Mouse (Mus musculus): Measurements from ENCODE around the gene Calcb. TPM values are rescaled to one million over a fixed set of nuclear protein-coding genes. Genes with fewer than 3 reads are reported as not detected.
"Not testable (repeated sequence)": the region's sequence is repeated elsewhere in the genome, so short reads cannot be mapped to it uniquely, and the experiment has no call there.

Calcb gene
- polyA plus RNA-seq (2015; fragmentation: Nextera tagmentation; extraction: Ambion mirVana) = 6.2 and 6.3 TPM in 2 replicates

- no peak within 1 kb of the TSS for H3K9ac ChIP-seq
- no peak for ATAC-seq (ENCODE audit: low read depth)
- WGBS = 5% methylated on average over 11 of the region's 11 CpGs
- peaks cover 20% of the 10 kb centered on the region for H3K4me1 ChIP-seq (replicated peaks)
- peaks cover 45% of the 10 kb centered on the region for H3K27me3 ChIP-seq
- no peaks in the 10 kb centered on the region for H3K36me3 ChIP-seq
- peak within 1 kb of the TSS; percentile 43 for H3K4me2 ChIP-seq
- H3K9me3 ChIP-seq = no peaks in the 10 kb centered on the region
- peak within 1 kb of the TSS; percentile 6; the same call in 1 of the 2 replicates for H3K4me3 ChIP-seq
- no peak within 1 kb of the TSS for H3K27ac ChIP-seq (replicated peaks)
Measured at GRCm38 (mm10) chr7:114718300-114718699, at the start of gene Calcb. Gene Calcb (plus strand): TSS chr7:114718643.

- 0 out of 2 replicates have a peak, but pooled peaks cover 5% of the 10 kb centered on the region for H3K4me1 ChIP-seq (replicated peaks)
- no peak overlapping the region for H3K4me2 ChIP-seq
- no peak overlapping the region for H3K27ac ChIP-seq (replicated peaks)
- H3K27me3 ChIP-seq = no peaks in the 10 kb centered on the region
- ATAC-seq (ENCODE audit: low read depth) = no peak
- H3K9ac ChIP-seq = no peak overlapping the region
- WGBS = 80% methylated on average over 1 of the region's 1 CpGs
- no peaks in the 10 kb centered on the region for H3K36me3 ChIP-seq
- no peak overlapping the region for H3K4me3 ChIP-seq
- no peaks in the 10 kb centered on the region for H3K9me3 ChIP-seq
Measured at GRCm38 (mm10) chr7:114671405-114671804, 47.0 kb upstream of the Calcb start.

DNA sequence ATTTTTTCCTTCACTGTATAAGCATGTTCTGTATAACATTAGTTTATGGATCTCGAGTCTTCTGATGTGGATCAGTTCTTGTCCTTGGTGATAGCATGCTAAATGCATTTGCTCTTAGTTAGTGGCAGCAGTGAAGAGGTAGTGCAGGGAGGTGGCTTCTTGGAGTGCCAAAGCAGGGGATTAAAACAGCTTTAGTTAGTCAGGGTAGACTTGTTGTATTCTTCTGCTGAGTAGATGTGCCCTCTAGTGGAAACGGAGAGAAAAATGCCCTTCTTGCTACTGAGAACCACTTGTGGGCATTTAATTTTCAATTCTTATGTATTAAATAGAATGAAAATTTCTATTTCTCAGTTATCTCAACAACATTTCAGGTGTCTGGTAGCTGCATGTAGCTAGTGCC lies 45.7 kb upstream of the Calcb start:
- no peak overlapping the region for H3K27ac ChIP-seq (replicated peaks)
- no peak for ATAC-seq (ENCODE audit: low read depth)
- no peaks in the 10 kb centered on the region for H3K36me3 ChIP-seq
- H3K27me3 ChIP-seq = no peaks in the 10 kb centered on the region
- 35% methylated on average over 2 of the region's 2 CpGs for WGBS
- no peaks in the 10 kb centered on the region for H3K9me3 ChIP-seq
- H3K4me3 ChIP-seq = no peak overlapping the region
- no peak overlapping the region for H3K4me2 ChIP-seq
- 0 out of 2 replicates have a peak, but pooled peaks cover 5% of the 10 kb centered on the region for H3K4me1 ChIP-seq (replicated peaks)
- no peak overlapping the region for H3K9ac ChIP-seq

- no peak for ATAC-seq (ENCODE audit: low read depth)
- no peaks in the 10 kb centered on the region for H3K27me3 ChIP-seq
- H3K4me2 ChIP-seq = no peak overlapping the region
- H3K4me1 ChIP-seq (replicated peaks) = no peaks in the 10 kb centered on the region
- H3K27ac ChIP-seq (replicated peaks) = no peak overlapping the region
- no peak overlapping the region for H3K4me3 ChIP-seq
- no peak overlapping the region for H3K9ac ChIP-seq
- H3K36me3 ChIP-seq = no peaks in the 10 kb centered on the region
- H3K9me3 ChIP-seq = no peaks in the 10 kb centered on the region
Measured at GRCm38 (mm10) chr7:114692339-114692738, 26.1 kb upstream of the Calcb start.

GRCm38 (mm10) chr7:114700871-114701270 lies 17.6 kb upstream of the Calcb start:
- Histone ChIP-seq H3K27me3 (no peaks in the 10 kb centered on the region), H3K36me3 (no peaks in the 10 kb centered on the region), H3K4me2 (no peak overlapping the region), H3K9me3 (no peaks in the 10 kb centered on the region), H3K9ac (no peak overlapping the region), H3K4me3 (no peak overlapping the region), H3K4me1 (replicated peaks) (peaks cover 8% of the 10 kb centered on the region; the same call in 1 of the 2 replicates), H3K27ac (replicated peaks) (no peak overlapping the region)
- WGBS = 33% methylated on average over 2 of the region's 2 CpGs
- no peak for ATAC-seq (ENCODE audit: low read depth)

- no peak overlapping the region for H3K4me2 ChIP-seq
- no peak for ATAC-seq (ENCODE audit: low read depth)
- H3K9ac ChIP-seq = no peak overlapping the region
- H3K27me3 ChIP-seq = no peaks in the 10 kb centered on the region
- no peak overlapping the region for H3K27ac ChIP-seq (replicated peaks)
- H3K36me3 ChIP-seq = no peaks in the 10 kb centered on the region
- H3K4me3 ChIP-seq = no peak overlapping the region
- H3K9me3 ChIP-seq = no peaks in the 10 kb centered on the region
- no peaks in the 10 kb centered on the region for H3K4me1 ChIP-seq (replicated peaks)
- 81% methylated on average over 4 of the region's 4 CpGs for WGBS
Measured at GRCm38 (mm10) chr7:114706716-114707115, 11.7 kb upstream of the Calcb start.

- Histone ChIP-seq H3K9me3 (no peaks in the 10 kb centered on the region), H3K4me2 (no peak overlapping the region), H3K9ac (no peak overlapping the region), H3K27me3 (no peaks in the 10 kb centered on the region), H3K27ac (replicated peaks) (no peak overlapping the region), H3K4me3 (no peak overlapping the region), H3K4me1 (replicated peaks) (no peaks in the 10 kb centered on the region), H3K36me3 (no peaks in the 10 kb centered on the region)
- no peak for ATAC-seq (ENCODE audit: low read depth)
- WGBS = 83% methylated on average over 1 of the region's 1 CpGs
Measured at GRCm38 (mm10) chr7:114707398-114707797, 11.0 kb upstream of the Calcb start.

- Histone ChIP-seq H3K27me3 (no peaks in the 10 kb centered on the region; the same call in 1 of the 2 replicates), H3K9ac (no peak overlapping the region), H3K4me1 (replicated peaks) (no peaks in the 10 kb centered on the region), H3K4me3 (no peak overlapping the region), H3K4me2 (no peak overlapping the region), H3K27ac (replicated peaks) (no peak overlapping the region), H3K9me3 (no peaks in the 10 kb centered on the region), H3K36me3 (no peaks in the 10 kb centered on the region)
- no peak for ATAC-seq (ENCODE audit: low read depth)
- WGBS = 82% methylated on average over 2 of the region's 2 CpGs
Measured at GRCm38 (mm10) chr7:114710419-114710818, 8.0 kb upstream of the Calcb start.

DNA sequence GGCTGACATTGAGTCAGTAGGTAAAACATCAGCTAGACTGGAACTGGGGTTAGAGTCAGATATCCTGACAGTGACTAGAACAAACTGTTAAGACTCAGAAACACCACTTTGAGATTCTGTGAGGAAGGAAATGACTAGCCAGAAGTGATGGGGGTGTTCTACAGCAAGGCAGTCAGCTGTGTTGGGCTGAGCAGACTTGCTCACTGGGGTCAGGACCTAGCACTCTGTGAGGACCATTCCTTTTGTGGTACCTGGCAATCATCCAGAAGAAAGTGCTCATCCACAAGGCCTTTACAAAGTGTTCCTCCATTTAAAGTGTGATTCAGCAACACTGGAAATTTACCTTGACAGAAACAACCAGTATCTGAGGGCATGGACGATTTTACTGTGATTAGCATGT lies 5.9 kb upstream of the Calcb start:
- no peak overlapping the region for H3K27ac ChIP-seq (replicated peaks)
- no peak for ATAC-seq (ENCODE audit: low read depth)
- H3K9ac ChIP-seq = no peak overlapping the region
- 63% methylated on average over 1 of the region's 1 CpGs for WGBS
- H3K36me3 ChIP-seq = no peaks in the 10 kb centered on the region
- no peaks in the 10 kb centered on the region for H3K4me1 ChIP-seq (replicated peaks)
- no peak overlapping the region for H3K4me2 ChIP-seq
- H3K9me3 ChIP-seq = no peaks in the 10 kb centered on the region
- H3K4me3 ChIP-seq = no peak overlapping the region
- H3K27me3 ChIP-seq = peaks cover 8% of the 10 kb centered on the region

DNA sequence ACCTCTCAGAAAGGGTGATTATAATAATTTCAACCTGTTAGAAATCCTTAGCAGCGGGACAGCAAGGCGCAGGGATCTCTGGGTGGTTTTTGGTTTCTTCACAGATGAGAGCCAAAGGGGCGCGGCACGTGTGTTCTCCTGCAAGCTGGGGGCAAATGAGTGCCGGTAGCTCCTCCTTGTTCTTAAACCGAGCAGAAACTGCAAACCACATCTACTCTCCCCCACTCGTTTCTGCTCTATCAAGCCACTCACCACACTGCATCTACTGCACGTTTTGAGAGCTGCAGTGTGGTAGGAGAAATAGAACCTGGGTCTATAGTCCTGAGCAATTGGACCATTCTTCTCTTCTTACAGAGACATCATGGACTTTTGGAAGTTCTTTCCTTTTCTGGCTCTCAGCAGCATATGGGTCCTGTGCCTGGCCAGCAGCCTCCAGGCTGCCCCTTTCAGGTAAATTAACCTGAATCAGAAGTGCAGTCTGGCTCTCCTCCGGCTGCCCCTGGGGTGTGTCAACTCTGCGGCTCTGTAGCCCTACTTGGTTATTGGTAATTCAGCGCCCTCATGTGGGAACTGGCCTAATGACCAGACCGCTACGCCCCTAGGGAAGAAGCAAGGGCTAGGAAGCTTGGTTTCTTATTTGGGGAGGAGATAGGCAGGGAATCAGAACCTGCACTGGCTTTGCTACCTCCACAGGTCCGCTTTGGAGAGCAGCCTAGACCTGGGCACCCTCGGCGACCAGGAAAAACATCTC lies 1.1 kb downstream of the Calcb start:
- WGBS = 5% methylated on average over 17 of the region's 17 CpGs

GRCm38 (mm10) chr7:114729696-114730095 lies 11.3 kb downstream of the Calcb start:
- H3K9ac ChIP-seq; H3K9me3 ChIP-seq; H3K4me3 ChIP-seq; ATAC-seq (ENCODE audit: low read depth); H3K36me3 ChIP-seq; H3K4me2 ChIP-seq; H3K4me1 ChIP-seq (replicated peaks); H3K27me3 ChIP-seq; H3K27ac ChIP-seq (replicated peaks): not testable (repeated sequence)
- 66% methylated on average over 4 of the region's 4 CpGs for WGBS

More for the DNA sequence above, 1.1 kb downstream of the Calcb start:
- ATAC-seq (ENCODE audit: low read depth) = no peak
- Histone ChIP-seq H3K4me2 (peak overlapping the region; percentile 43), H3K9ac (no peak overlapping the region), H3K27ac (replicated peaks) (no peak overlapping the region), H3K36me3 (no peaks in the 10 kb centered on the region), H3K4me3 (peak overlapping the region; percentile 6; the same call in 1 of the 2 replicates), H3K9me3 (no peaks in the 10 kb centered on the region), H3K4me1 (replicated peaks) (peaks cover 20% of the 10 kb centered on the region), H3K27me3 (peaks cover 45% of the 10 kb centered on the region)

DNA sequence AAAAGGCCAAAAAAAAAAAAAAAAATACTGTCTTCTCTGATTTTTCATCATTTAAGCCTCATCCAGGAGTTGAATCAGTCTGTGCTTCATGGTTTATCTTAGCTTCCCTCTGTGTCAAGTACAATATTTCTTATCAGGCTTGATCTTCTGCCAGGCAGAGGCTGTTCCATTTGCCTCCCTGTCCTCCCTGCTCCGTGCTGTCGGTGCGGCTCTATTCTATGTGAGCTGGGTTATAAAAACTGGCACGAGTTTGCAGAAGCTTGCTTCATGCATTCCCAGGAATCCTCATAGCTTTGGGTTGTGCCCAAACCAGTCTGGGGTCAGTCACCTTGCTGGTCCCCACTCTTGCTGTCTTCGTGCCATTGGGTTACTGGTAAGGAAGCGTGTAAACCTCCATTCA lies 12.7 kb downstream of the Calcb start:
- no peak for ATAC-seq (ENCODE audit: low read depth)
- Histone ChIP-seq H3K4me3 (no peak overlapping the region), H3K4me1 (replicated peaks) (no peaks in the 10 kb centered on the region), H3K9me3 (no peaks in the 10 kb centered on the region), H3K4me2 (no peak overlapping the region), H3K9ac (no peak overlapping the region), H3K36me3 (no peaks in the 10 kb centered on the region), H3K27me3 (no peaks in the 10 kb centered on the region), H3K27ac (replicated peaks) (no peak overlapping the region)
- 78% methylated on average over 6 of the region's 6 CpGs for WGBS

- not testable (repeated sequence) for H3K27ac ChIP-seq (replicated peaks); H3K27me3 ChIP-seq; H3K9me3 ChIP-seq; H3K9ac ChIP-seq; H3K4me2 ChIP-seq; H3K4me3 ChIP-seq; ATAC-seq (ENCODE audit: low read depth); H3K4me1 ChIP-seq (replicated peaks); H3K36me3 ChIP-seq
- WGBS = 38% methylated on average over 4 of the region's 4 CpGs
Measured at GRCm38 (mm10) chr7:114731700-114732099, 13.3 kb downstream of the Calcb start.
